Mouse (Mus musculus) cerebellum, adult 8-10 months (tissue): ENCODE results near the gene Adm2.

Experiments
- DNase-seq: peaks from one replicate; pipeline ENCODE4 v3.0.0; 2022

Adm2 gene

DNA sequence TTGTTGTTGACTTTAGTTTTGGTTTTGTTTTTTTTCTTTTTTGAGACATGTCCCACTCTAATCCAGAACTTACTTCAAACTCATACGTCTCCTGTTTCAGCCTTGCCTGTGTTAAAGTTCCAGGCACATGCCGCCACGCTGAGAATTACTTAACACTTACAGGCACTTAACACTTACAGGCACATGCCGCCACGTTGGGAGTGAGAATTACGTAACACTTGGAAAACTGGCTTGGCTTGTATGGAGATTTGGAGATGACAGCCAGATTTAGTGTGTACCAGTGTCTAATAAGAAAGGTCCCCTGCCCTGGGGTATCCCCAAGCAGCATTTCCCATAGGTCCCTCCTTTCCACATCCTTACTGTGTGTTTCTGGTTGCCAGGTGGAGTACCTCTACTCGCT lies 40.5 kb downstream of the Adm2 start:
- DNase-seq: no peak

DNA sequence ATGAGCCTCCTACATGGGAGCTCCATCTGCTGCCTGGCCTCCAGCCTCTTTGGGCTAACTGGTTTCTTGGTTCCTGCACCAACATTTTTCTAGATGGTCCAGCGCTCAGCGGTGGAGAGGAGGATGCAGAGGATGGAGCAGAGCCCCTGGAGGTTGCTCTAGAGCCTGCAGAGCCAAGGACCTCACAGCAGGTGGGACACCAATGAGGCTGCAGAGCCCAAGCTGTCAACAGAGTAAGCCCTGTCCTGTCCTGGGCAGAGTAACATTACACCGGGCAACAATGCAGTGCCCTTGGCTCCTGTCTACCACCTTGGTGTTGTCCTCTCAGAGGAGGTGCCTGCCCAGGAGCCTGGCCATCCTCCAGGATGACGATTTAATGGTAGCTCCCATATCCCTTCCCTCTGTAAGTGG lies 42.6 kb downstream of the Adm2 start:
- DNase-seq: peak; percentile 87

DNA sequence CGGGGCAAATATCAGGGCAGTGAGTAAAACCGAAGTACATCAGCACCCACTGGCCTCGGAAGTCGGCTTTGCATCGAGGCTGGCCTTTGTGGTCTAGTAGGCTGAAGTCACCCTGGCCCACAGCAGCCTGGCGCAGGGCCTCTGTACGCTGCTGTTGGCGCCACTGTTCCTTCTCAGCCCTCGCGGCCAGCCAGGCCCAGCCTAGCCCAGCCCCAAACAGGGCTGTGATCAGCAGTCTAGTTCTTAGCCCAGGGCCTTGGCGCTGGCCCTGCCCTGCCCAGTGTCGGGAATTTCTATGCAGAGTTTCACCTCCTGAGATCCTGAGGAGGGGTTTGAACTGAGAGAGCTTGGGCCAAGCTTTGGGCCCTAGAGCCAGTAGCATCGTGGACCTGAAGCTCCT lies 49.5 kb downstream of the Adm2 start:
- DNase-seq: no peak

DNA sequence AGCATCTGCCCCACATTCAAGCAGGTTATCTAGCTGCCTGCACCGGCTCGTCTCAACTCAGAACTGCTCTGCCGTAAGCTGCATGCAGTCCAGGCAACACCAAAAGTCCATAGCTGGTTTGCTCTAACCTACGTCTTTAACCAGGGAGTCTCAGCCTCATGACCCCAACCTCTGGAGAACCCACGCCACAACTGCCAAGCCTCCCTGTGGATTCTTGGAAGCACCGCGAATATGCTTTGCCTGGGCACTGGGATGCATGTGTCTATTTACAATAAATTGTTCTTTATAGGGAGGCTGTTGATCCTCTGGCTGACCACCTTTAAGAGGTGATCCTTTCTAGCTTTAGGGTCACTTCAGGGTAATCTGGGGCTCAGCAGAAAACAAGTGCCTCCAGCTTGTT lies 50.0 kb downstream of the Adm2 start:
- DNase-seq: no peak

DNA sequence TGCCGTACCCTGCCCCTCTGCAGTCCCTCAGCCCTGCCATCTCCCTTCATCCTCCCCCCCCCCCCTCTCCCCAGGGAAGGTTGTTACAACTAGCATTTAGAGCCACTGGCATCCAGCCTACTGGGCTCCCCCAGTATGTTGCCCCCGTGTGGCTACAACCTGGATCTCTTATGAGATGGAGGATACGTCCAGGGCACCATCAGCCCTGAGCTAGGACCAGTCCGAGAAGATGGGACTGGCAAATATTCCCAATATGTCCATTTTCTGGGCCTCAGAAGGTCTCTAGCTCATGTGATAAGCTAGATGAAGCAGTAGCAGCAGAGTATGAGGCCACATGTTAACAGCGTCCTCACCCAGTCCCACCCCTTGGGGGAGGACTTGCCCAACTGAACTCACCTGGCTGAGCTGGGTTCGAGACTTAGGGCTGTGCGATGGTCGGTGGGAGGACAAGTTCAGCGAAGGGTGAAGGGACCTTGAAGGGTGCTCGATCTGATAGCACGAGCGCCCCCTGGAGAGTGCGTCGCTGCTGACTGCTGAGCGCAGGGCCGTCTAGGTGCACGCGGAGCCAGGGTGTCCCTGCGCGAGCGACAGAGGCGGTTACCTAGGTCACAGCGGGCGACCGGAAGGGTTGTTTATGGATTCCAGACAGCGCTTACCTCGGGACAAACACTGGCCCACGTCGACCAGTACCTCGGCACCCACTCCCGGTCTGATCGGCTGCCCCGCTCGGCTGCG lies 50.7 kb downstream of the Adm2 start:
- DNase-seq: peak; percentile 79

DNA sequence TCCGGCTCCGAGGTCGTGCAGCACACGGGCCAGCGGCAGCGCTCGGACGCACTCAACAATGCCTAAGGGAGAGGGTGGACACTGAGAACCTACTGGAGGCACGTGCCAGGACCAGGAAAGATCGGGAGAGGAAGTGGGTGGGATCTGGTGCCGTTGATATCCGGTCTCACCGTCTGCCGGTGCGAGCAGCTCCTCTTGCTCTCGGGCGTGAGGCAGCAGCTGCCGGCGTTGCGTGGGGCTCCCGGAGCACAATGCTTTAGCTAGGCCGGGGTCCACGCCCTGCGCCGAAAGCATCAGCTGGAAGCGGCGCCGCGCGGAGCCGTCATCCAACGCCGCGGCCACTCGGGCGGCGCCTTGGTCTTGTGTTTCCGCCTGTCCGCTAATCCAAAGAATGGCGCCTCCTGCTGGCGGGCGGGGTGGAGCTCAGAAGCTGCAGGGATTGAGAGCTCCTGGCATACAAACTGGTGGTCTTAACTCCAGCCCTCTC lies 51.3 kb downstream of the Adm2 start, which contains the start of gene Sco2:
Gene Sco2, minus strand, starts transcription at position 85 of the 487 bp plus-strand sequence.
- DNase-seq: peak; percentile 96
